Mouse (Mus musculus) left cerebral cortex, postnatal 25 days (tissue): ENCODE measurements at regions not wholly inside any gene's neighbourhood (a gene's known extent, or its start where the extent isn't known, plus 50 kb on each side); places are given as distances from the start of the nearest gene placed in this dataset.
A peak's percentile ranks its signal among the peaks of the same experiment; 100 is the strongest.

Experiments
- DNase-seq, 2 experiments: peaks; one replicate each; pipeline ENCODE4 v3.0.0; 2022; ENCODE audit warnings: low spot score in 2 of 2, mixed read lengths in 1 of 2
- intact Hi-C: fragments of 180-260 bp; cut with DNase I; formaldehyde crosslinking; loops from one replicate; pipeline ENCODE4 v1.15.1; 2025

- no peak for DNase-seq
- intact Hi-C loops: no loop called here
These were observed 120.5 kb upstream of the Slc22a23 start for GRCm38 (mm10) chr13:34465456-34465855.

DNA sequence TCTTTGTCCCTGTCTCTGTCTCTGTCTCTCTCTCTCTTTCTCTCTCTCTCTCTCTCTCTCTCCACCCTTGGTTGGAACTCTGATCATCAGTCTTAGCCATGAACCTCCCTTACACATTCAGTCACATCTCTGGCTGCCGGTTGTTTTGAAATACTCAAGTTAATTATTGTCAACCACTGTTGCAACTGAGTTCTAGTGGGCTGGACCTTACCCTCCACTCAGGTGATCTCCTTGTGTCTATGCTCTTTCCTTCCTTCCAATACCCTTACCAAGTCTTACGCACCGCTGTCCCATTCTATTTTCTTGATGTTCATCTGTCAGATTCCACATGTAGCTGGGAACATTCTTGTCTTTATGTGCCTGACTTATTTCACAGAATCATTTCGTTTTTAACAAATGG is 119.2 kb upstream of the Slc22a23 start:
- intact Hi-C loops: no loop called here
- DNase-seq: no peak

GRCm38 (mm10) chr13:34462808-34463511 is 118.0 kb upstream of the Slc22a23 start:
- peak in 1 of 2 experiments; percentile 8 for DNase-seq
- intact Hi-C loops: no loop called here

- no peak for DNase-seq
- intact Hi-C loops: no loop called here
These were observed 117.3 kb upstream of the Slc22a23 start for GRCm38 (mm10) chr13:34462206-34462807.

GRCm38 (mm10) chr13:34460969-34461368 is 116.0 kb upstream of the Slc22a23 start:
- intact Hi-C loops: no loop called here
- DNase-seq: no peak

GRCm38 (mm10) chr13:34456051-34456450 is 111.1 kb upstream of the Slc22a23 start:
- intact Hi-C loops: no loop called here
- DNase-seq: no peak

DNA sequence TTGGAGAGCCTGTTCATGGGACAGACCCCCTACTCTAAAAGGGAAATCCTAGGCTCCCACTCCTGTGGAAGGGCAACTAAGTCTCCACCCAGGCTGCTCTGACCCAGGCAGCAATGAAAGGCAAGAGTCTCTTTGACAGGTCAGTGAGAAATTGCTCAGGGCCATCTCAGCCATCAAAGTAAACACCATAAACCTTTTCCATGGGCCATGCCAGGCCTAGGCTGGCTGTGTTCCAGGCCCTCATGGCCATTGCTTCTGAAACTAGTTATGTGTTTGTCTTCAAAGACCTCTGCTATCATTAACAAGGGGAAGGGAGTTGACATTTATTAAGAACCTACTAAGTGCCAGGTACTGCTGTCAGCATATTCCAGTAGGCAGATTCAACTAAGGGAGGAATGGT is 101.8 kb upstream of the Slc22a23 start:
- intact Hi-C loops: no loop called here

GRCm38 (mm10) chr13:34446327-34446726 is 101.3 kb upstream of the Slc22a23 start:
- intact Hi-C loops: no loop called here
- DNase-seq: no peak

More for the DNA sequence above, 101.8 kb upstream of the Slc22a23 start:
- no peak for DNase-seq

- no peak for DNase-seq
- intact Hi-C loops: no loop called here
These were observed 96.4 kb upstream of the Slc22a23 start for GRCm38 (mm10) chr13:34441347-34441746.

- no peak for DNase-seq
- intact Hi-C loops: loop anchor here (5.0 kb wide), 1 partner anchor 80 kb away; the partner anchor contains the start of gene Slc22a23
These were observed 82.5 kb upstream of the Slc22a23 start for GRCm38 (mm10) chr13:34427527-34427926.

DNA sequence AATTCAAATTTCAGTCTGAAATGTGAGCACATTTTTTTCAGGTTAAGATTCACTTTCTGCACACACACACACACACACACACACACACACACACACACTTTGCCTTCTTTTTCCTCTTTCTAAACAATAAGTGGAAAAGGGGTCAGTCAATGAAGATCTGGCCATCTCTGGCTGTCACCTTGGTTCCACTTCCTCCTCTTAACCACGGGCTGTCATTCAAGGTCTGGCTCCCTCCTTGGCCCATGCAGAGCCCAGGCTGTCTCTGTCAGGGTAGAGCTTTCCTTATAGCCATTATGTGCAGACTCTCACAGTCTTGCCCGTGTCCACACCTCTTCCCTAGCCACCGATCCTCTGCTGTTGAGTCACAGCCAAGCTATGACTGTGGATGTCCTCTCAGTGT is 79.9 kb upstream of the Slc22a23 start:
- peak in 1 of 2 experiments; percentile 18 for DNase-seq
- intact Hi-C loops: loop anchor here (5.0 kb wide), 1 partner anchor 78 kb away; the partner anchor contains the start of gene Slc22a23

- peak in 1 of 2 experiments; percentile 64 for DNase-seq
- intact Hi-C loops: no loop called here
These were observed 76.7 kb upstream of the Slc22a23 start for GRCm38 (mm10) chr13:34421644-34422043.

GRCm38 (mm10) chr13:34420341-34421156 is 75.6 kb upstream of the Slc22a23 start:
- no peak for DNase-seq
- intact Hi-C loops: no loop called here

GRCm38 (mm10) chr13:34419061-34419460 is 74.1 kb upstream of the Slc22a23 start:
- intact Hi-C loops: no loop called here
- DNase-seq: peak in 1 of 2 experiments; percentile 77

- intact Hi-C loops: no loop called here
- no peak for DNase-seq
These were observed 71.6 kb upstream of the Slc22a23 start for GRCm38 (mm10) chr13:34416603-34417002.

DNA sequence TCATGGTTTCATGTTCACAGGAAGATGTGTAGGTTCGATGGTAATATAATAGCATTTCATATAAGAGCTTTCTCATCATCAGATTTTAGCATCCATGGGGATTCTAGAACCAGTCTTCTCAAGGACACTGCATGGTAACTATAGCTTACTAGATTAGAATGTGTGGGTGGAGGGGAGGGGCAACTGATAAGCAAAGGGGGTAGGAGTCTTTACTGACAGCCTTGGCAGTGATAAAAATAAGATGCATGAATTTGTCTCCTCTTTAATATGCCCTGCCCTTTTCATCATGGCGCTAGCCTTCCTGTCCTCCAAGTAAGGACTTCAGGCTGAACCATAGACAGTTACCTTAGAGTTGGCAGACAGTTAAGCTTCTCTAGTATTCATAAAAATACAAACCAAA is 69.6 kb upstream of the Slc22a23 start:
- intact Hi-C loops: no loop called here
- DNase-seq: no peak

DNA sequence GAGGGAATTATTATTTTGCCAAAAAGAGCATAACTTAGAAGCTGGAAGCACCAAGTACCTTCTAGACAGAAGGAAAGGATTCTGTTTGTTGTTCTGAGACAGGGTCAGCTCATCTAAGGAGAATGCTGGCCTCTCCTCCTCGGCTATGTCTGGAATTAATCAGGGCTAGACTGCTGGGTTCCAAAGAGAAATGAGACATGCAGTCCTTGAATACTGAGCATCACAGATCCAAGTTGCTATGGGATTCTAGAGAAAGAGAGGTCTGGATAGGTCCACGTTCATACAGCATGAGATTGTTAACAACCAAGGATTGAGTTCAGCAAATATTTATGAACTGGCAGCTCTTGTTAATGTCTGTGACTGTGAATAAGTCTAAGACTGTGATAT is 63.7 kb upstream of the Slc22a23 start:
- DNase-seq: no peak
- intact Hi-C loops: no loop called here

DNA sequence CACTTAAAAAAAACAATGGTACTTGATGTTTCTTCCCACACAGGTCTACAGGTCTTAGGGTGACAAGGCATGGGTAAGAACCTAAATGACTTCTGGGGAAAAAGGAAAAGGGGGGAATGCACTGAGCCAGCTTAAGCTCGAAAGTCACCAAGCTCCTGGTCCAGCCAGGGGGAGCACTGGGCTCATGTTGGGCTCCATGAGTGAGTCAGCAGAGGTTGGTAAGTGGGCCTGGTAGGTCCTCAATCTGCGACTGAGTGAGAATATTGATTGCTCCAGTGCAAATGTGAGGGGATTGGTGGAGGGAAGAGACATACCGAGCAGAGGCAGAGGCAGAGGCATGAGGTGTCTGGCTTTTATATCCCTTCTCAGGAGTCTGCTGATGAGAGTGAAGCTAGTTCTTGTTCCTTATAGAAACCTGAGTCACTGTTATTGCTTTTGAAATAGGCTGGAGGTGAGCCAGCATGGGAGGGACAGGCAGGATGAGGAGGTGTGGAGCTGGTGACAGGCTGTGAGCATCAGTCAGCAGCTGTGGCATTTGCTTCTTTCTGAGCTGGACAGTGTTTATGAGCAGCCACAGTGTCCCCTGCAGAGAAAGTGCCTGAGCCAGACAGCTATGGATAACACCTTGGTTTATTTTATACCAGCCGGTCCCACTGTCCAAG is 63.2 kb upstream of the Slc22a23 start:
- DNase-seq: peak; percentile 48 to 81
- intact Hi-C loops: no loop called here

GRCm38 (mm10) chr13:34406291-34406690 is 61.3 kb upstream of the Slc22a23 start:
- no peak for DNase-seq
- intact Hi-C loops: no loop called here

DNA sequence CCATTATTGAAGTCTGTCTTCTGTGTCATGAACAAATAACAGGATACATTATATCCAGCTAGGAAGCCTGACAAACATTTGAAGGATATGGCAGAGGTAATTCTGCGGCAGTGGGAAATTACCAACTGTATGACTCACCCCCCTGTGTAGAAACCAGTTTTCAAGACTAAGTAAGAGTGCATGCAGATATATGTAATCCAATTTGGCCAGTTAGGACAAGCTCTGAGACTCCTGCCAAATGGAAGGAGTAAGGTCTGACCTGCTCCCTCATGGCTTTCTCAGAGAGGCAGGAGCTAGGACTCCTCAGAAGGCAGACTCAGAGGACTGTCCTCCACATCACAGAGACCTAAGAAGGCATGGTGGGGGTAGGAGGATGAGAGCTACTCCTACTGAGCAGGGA is 57.6 kb upstream of the Slc22a23 start:
- DNase-seq: no peak
- intact Hi-C loops: no loop called here
